Mouse (Mus musculus): ENCODE results near the gene Sec24d. TPM values are rescaled to one million over a fixed set of nuclear protein-coding genes. Genes with fewer than 3 reads are reported as not detected.

The Sec24d gene
- polyA plus RNA-seq, 1 experiment from 2014 or later, result 19.3 TPM

Other genes with a start within 250 kb of the Sec24d start
- not detected in 2 replicates for gene Myoz2, start 232.4 kb upstream of the Sec24d start, polyA plus RNA-seq (2015; fragmentation: Nextera tagmentation; extraction: Ambion mirVana)
- 0.86 and 1.7 TPM in 2 replicates for gene Synpo2, start 31.3 kb upstream of the Sec24d start, polyA plus RNA-seq (2015; fragmentation: Nextera tagmentation; extraction: Ambion mirVana)
- 28.3 and 30.3 TPM in 2 replicates for gene Mettl14, start 118.7 kb downstream of the Sec24d start, polyA plus RNA-seq (2015; fragmentation: Nextera tagmentation; extraction: Ambion mirVana)
- 5.4 and 6.1 TPM in 2 replicates for gene Prss12, start 179.5 kb downstream of the Sec24d start, polyA plus RNA-seq (2015; fragmentation: Nextera tagmentation; extraction: Ambion mirVana)

All from forebrain, embryonic 15.5 days (tissue).